Mouse (Mus musculus) CD4-positive naive resting alpha-beta T cell, adult 76 days (primary cell): ENCODE data around the gene Mptx2. TPM values are rescaled to one million over a fixed set of nuclear protein-coding genes. Genes with fewer than 3 reads are reported as not detected.

ENCODE experiments used
- total RNA-seq: library from RNA; stranded (reverse); gene quantifications from one replicate; pipeline ENCODE4 v1.2.4, GENCODE M21; 2023

Mptx2 gene
- total RNA-seq, result not detected

DNA sequence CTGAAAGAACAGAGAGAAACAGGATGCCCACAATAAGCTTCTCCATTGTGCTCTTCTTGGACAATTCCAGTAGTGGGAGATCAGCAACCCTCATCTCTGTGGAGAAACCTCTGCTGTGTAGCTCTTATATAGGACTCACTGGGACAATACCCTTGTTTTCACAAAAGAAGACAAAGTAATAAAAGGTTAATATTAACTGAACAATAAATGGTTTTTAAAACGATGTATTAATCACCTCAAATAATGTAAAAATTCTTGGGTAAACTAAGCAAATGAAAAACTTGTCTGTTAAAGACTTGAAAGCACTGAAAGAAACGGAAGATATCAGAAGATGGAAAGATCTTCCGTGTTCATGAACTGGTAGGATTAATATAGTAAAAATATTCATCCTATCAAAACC lies at the start of gene Mptx2:
TSS of gene Mptx2 (minus strand) at position 101 of the 400 bp plus-strand sequence.

DNA sequence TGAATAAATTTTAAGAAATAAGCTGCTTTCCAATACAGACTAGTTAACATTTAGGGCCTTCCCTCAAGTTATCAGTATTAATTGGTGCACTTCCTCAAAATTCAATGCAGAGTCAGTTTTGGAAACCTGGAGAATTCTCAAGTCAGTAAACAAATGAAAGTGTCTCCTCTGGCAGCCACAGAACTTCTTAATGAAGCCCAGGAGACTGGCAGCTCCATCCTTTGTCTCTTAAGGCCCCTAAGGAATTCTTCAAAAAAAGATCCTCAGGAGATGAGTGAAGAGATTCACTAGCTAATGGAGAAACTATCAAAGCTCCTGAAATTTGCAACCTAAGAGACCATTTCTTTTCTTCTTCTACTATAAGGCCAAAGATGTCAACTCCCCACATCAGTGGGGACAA lies 11.9 kb downstream of the Mptx2 start, which contains the start of gene Olfr418:
TSS of gene Olfr418 (plus strand) at position 301 of the 400 bp plus-strand sequence.

GRCm38 (mm10) chr1:173227081-173227480 lies 50.5 kb downstream of the Mptx2 start, which contains the start of gene Fcer1a:
Gene Fcer1a, minus strand, starts transcription at chr1:173227214.

Other genes starting within 250 kb of the Mptx2 start
- not detected for gene Olfr1408, start 140.4 kb downstream of the Mptx2 start, total RNA-seq
- gene Olfr1406, start 87.1 kb downstream of the Mptx2 start, total RNA-seq, result not detected
- not detected for gene Olfr218, start 80.0 kb downstream of the Mptx2 start, total RNA-seq
- gene Olfr1404, start 65.4 kb downstream of the Mptx2 start, total RNA-seq, result not detected
- not detected for gene Fcer1a, start 50.6 kb downstream of the Mptx2 start, total RNA-seq
- gene Olfr418, start 11.8 kb downstream of the Mptx2 start, total RNA-seq, result not detected
- gene Ackr1, start 56.0 kb upstream of the Mptx2 start, total RNA-seq, result not detected
- 41.7 TPM for gene Aim2, start 73.1 kb upstream of the Mptx2 start, total RNA-seq
- gene Cadm3, start 89.9 kb upstream of the Mptx2 start, total RNA-seq, result 0.26 TPM
- gene Ifi206, start 213.3 kb upstream of the Mptx2 start, total RNA-seq, result 88.9 TPM